Comparison of ENCODE assay signal across 29 mouse cellular contexts in the genomic region with DNA sequence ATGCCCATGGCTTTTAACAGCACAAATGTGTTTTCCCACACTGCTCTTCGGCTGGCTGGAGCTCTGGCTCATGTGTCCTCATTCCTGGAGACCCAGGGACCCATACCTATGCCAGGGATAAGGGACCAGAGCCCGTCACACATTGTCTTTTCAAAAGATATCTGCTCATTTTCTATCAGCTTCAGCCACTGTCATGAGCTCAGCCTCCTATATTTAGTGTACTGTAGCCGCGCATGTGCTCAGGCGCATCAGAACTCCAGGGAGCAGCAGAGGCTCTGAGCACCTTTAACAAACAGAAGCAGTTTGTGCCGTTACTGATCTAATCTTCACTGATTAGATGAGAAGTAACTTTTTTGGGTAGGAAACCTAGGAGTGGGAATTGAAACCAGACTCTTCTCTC. TPM values are rescaled to one million over a fixed set of nuclear protein-coding genes. Genes with fewer than 3 reads are reported as not detected.
"Had no signal": no experiment of that assay in that cellular context is flagged by ENCODE, and none has a peak within 500 bp of the region (broad histone marks: within the 10 kb centered on the region; RNA-seq: fewer than 3 reads in every experiment).

No protein-coding gene starts in this region.

- ATAC-seq: hindbrain, postnatal 0 days; intestine, embryonic 16.5 days; liver, embryonic 12.5 days had no signal

- H3K4me3 ChIP-seq: hindbrain, embryonic 13.5 days; hindbrain, embryonic 15.5 days; kidney, embryonic 15.5 days; limb, embryonic 13.5 days; limb, embryonic 15.5 days; liver, embryonic 12.5 days had no signal

- H3K27me3 ChIP-seq: hindbrain, embryonic 15.5 days; kidney, embryonic 15.5 days; limb, embryonic 13.5 days had no signal

- H3K9ac ChIP-seq: hindbrain, embryonic 13.5 days; hindbrain, embryonic 15.5 days; kidney, embryonic 15.5 days; limb, embryonic 13.5 days; limb, embryonic 15.5 days; liver, embryonic 12.5 days; liver, embryonic 14.5 days had no signal

- H3K4me2 ChIP-seq: hindbrain, embryonic 13.5 days; hindbrain, embryonic 15.5 days; kidney, embryonic 15.5 days; limb, embryonic 13.5 days; limb, embryonic 15.5 days; liver, embryonic 12.5 days had no signal

- H3K36me3 ChIP-seq: hindbrain, embryonic 13.5 days; hindbrain, embryonic 15.5 days; kidney, embryonic 15.5 days; limb, embryonic 13.5 days; limb, embryonic 15.5 days; liver, embryonic 12.5 days had no signal

- H3K4me1 ChIP-seq: limb, embryonic 13.5 days; limb, embryonic 15.5 days had no signal

- H3K27ac ChIP-seq: hindbrain, embryonic 13.5 days; hindbrain, embryonic 15.5 days; hindbrain, postnatal 0 days; kidney, embryonic 15.5 days; kidney, postnatal 0 days; limb, embryonic 13.5 days; limb, embryonic 15.5 days; liver, embryonic 12.5 days; liver, embryonic 14.5 days had no signal

- H3K9me3 ChIP-seq: hindbrain, embryonic 13.5 days; hindbrain, embryonic 15.5 days; kidney, embryonic 15.5 days; limb, embryonic 13.5 days; limb, embryonic 15.5 days; liver, embryonic 12.5 days had no signal

- DNase-seq: gastrocnemius, postnatal 14 days; gastrocnemius, postnatal 36 days; kidney, adult 11 months; kidney, adult 2 months; kidney, adult 9 months; kidney, postnatal 14 days; kidney, postnatal 36 days; layer of hippocampus, adult 9-11 months; layer of hippocampus, postnatal 36 days; left cerebral cortex, postnatal 4 days; lung, adult 18-20 months had no signal

RNA-seq across cellular contexts. Expression of a gene that starts 23.5 kb away (rescaled TPM):
- total RNA-seq: gastrocnemius, postnatal 36 days; heart, postnatal 25 days; hematopoietic stem cell, adult 5-6 weeks; liver, adult 2 months had no signal
- polyA plus RNA-seq: limb, embryonic 11.5 days; liver, adult 2 months had no signal

RNA-seq across cellular contexts. Expression of a gene that starts 44.6 kb away (rescaled TPM):
- total RNA-seq: gastrocnemius, adult 18-20 months; gastrocnemius, adult 8-10 months; gastrocnemius, postnatal 36 days; hematopoietic stem cell, adult 5-6 weeks; liver, adult 2 months had no signal
- polyA plus RNA-seq: heart, embryonic 14.5 days; kidney, adult 2 months; liver, adult 2 months; liver, embryonic 12.5 days; liver, embryonic 14.5 days; liver, embryonic 16.5 days had no signal
